Mouse (Mus musculus): ENCODE measurements at regions not wholly inside any gene's neighbourhood (a gene's known extent, or its start where the extent isn't known, plus 50 kb on each side); places are given as distances from the start of the nearest gene placed in this dataset.

- no peak overlapping the region for H3K4me3 ChIP-seq
- no peak for TF ChIP-seq CTCF (IDR thresholded peaks at IDR 0.05)
- no peak overlapping the region for H3K27ac ChIP-seq
- intact Hi-C loops (cut with DNase I): no loop called here
- no peak for DNase-seq
These were observed 263.5 kb upstream of the Plxna2 start for GRCm38 (mm10) chr1:194354332-194355120.

- TF ChIP-seq CTCF (IDR thresholded peaks at IDR 0.05): no peak
- no peak overlapping the region for H3K27ac ChIP-seq
- no peak for DNase-seq
- no peak overlapping the region for H3K4me3 ChIP-seq
- intact Hi-C loops (cut with DNase I): no loop called here
These were observed 272.5 kb upstream of the Plxna2 start for GRCm38 (mm10) chr1:194345304-194346033.

- H3K27ac ChIP-seq: no peak overlapping the region
- DNase-seq: no peak
- no peak for TF ChIP-seq CTCF (IDR thresholded peaks at IDR 0.05)
- H3K4me3 ChIP-seq: no peak overlapping the region
- intact Hi-C loops (cut with DNase I): no loop called here
These were observed 275.4 kb upstream of the Plxna2 start for GRCm38 (mm10) chr1:194342568-194342967.

GRCm38 (mm10) chr1:194341758-194342157, 276.3 kb upstream of the Plxna2 start:
- intact Hi-C loops (cut with DNase I): no loop called here
- DNase-seq: no peak
- no peak overlapping the region for H3K4me3 ChIP-seq
- no peak overlapping the region for H3K27ac ChIP-seq
- TF ChIP-seq CTCF (IDR thresholded peaks at IDR 0.05): no peak

GRCm38 (mm10) chr1:194334752-194335719, 283.0 kb upstream of the Plxna2 start:
- intact Hi-C loops (cut with DNase I): no loop called here
- H3K27ac ChIP-seq: no peak overlapping the region
- no peak for TF ChIP-seq CTCF (IDR thresholded peaks at IDR 0.05)
- no peak for DNase-seq
- no peak overlapping the region for H3K4me3 ChIP-seq

GRCm38 (mm10) chr1:194332639-194333038, 285.4 kb upstream of the Plxna2 start:
- TF ChIP-seq CTCF (IDR thresholded peaks at IDR 0.05): no peak
- no peak overlapping the region for H3K27ac ChIP-seq

GRCm38 (mm10) chr1:194330471-194330870, 287.5 kb upstream of the Plxna2 start:
- intact Hi-C loops (cut with DNase I): no loop called here
- no peak overlapping the region for H3K4me3 ChIP-seq
- no peak overlapping the region for H3K27ac ChIP-seq
- no peak for TF ChIP-seq CTCF (IDR thresholded peaks at IDR 0.05)
- no peak for DNase-seq

More at GRCm38 (mm10) chr1:194332639-194333038, 285.4 kb upstream of the Plxna2 start:
- no peak overlapping the region for H3K4me3 ChIP-seq
- intact Hi-C loops (cut with DNase I): no loop called here
- DNase-seq: no peak

GRCm38 (mm10) chr1:194320320-194321036, 297.5 kb upstream of the Plxna2 start:
- DNase-seq: no peak
- intact Hi-C loops (cut with DNase I): no loop called here

GRCm38 (mm10) chr1:194318351-194318750, 299.7 kb upstream of the Plxna2 start:
- intact Hi-C loops (cut with DNase I): no loop called here
- DNase-seq: no peak
- H3K27ac ChIP-seq: no peak overlapping the region
- no peak overlapping the region for H3K4me3 ChIP-seq
- TF ChIP-seq CTCF (IDR thresholded peaks at IDR 0.05): no peak

More at GRCm38 (mm10) chr1:194320320-194321036, 297.5 kb upstream of the Plxna2 start:
- TF ChIP-seq CTCF (IDR thresholded peaks at IDR 0.05): no peak
- Histone ChIP-seq H3K27ac (no peak overlapping the region), H3K4me3 (no peak overlapping the region)

GRCm38 (mm10) chr1:194315593-194315992, 302.4 kb upstream of the Plxna2 start:
- TF ChIP-seq CTCF (IDR thresholded peaks at IDR 0.05): no peak
- no peak for DNase-seq
- intact Hi-C loops (cut with DNase I): no loop called here
- Histone ChIP-seq H3K4me3 (no peak overlapping the region), H3K27ac (no peak overlapping the region)

- no peak overlapping the region for H3K27ac ChIP-seq
- H3K4me3 ChIP-seq: no peak overlapping the region
- no peak for DNase-seq
- intact Hi-C loops (cut with DNase I): no loop called here
- TF ChIP-seq CTCF (IDR thresholded peaks at IDR 0.05): no peak
These were observed 307.6 kb upstream of the Plxna2 start for GRCm38 (mm10) chr1:194310373-194310772.

GRCm38 (mm10) chr1:194308648-194309047, 309.4 kb upstream of the Plxna2 start:
- Histone ChIP-seq H3K4me3 (no peak overlapping the region), H3K27ac (no peak overlapping the region)
- intact Hi-C loops (cut with DNase I): no loop called here
- TF ChIP-seq CTCF (IDR thresholded peaks at IDR 0.05): no peak
- no peak for DNase-seq

Measured in gastrocnemius, adult 2 months (tissue).